Mouse (Mus musculus): ENCODE results near the gene Abca7. TPM values are rescaled to one million over a fixed set of nuclear protein-coding genes. Genes with fewer than 3 reads are reported as not detected.

Gene Abca7
- polyA plus RNA-seq, 1 experiment from 2014 or later, result 2.2 TPM

- Histone ChIP-seq H3K4me1 (peaks cover 12% of the 10 kb centered on the region), H3K27ac (no peak overlapping the region), H3K4me2 (no peak overlapping the region), H3K4me3 (no peak overlapping the region), H3K27me3 (peaks cover 12% of the 10 kb centered on the region; the same call in 1 of the 2 replicates), H3K36me3 (no peaks in the 10 kb centered on the region), H3K9me3 (no peaks in the 10 kb centered on the region), H3K9ac (no peak overlapping the region)
- no peak for ATAC-seq (ENCODE audit: insufficient number of reproducible peaks, insufficient read depth, low FRiP score, low TSS enrichment, low read depth)
- 76% methylated on average over 15 of the region's 15 CpGs for WGBS
Observed at GRCm38 (mm10) chr10:80024229-80025043, 28.1 kb downstream of the Abca7 start.

DNA sequence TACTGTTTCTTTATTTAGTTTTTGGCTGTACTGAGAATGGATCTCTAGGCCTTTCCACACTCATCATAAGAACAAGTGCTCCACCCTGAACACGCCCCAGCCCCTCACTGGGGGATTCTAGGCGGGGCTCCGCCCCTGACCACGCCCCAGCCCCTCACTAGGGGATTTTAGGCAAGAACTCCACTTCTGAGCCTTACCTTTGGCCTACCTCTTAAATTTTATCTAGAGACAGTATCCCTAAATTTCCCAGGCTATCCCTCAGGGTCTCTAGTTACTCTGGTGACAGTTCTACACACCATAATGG, 28.7 kb downstream of the Abca7 start:
- H3K4me1 ChIP-seq, result peaks cover 6% of the 10 kb centered on the region
- H3K4me3 ChIP-seq, result no peak overlapping the region
- 56% methylated on average over 4 of the region's 4 CpGs for WGBS
- H3K4me2 ChIP-seq, result no peak overlapping the region
- H3K27me3 ChIP-seq, result peaks cover 6% of the 10 kb centered on the region; the same call in 1 of the 2 replicates
- no peak for ATAC-seq (ENCODE audit: insufficient number of reproducible peaks, insufficient read depth, low FRiP score, low TSS enrichment, low read depth)
- H3K9ac ChIP-seq, result 0 out of 2 replicates have a peak overlapping the region, but pooled peaks have one; percentile 32
- no peaks in the 10 kb centered on the region for H3K36me3 ChIP-seq
- no peaks in the 10 kb centered on the region for H3K9me3 ChIP-seq
- no peak overlapping the region for H3K27ac ChIP-seq

DNA sequence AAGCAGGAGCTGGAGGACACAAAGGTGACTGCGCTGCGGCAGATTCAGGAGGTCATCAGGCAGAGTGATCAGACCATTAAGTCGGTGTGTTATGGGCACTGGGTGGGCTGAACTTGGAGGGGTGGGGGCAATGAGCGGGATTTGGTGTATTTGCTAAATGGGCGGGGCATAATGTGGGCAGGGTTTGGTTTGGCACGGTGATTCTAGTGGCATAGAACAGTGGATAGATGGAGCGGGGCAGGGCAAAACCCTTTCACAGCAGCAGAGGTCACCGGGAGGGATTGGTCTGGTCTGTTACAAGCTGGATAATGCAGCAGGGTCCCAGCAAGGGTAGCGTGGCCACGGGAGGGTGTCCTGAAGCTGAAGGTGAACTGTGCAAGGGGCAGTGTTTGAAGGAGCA, 29.2 kb downstream of the Abca7 start:
- no peaks in the 10 kb centered on the region for H3K36me3 ChIP-seq
- H3K27ac ChIP-seq, result no peak overlapping the region
- WGBS, result 78% methylated on average over 10 of the region's 10 CpGs
- no peak overlapping the region for H3K4me2 ChIP-seq
- no peak overlapping the region for H3K9ac ChIP-seq
- no peak overlapping the region for H3K4me3 ChIP-seq
- peaks cover 1% of the 10 kb centered on the region; the same call in 1 of the 2 replicates for H3K4me1 ChIP-seq
- ATAC-seq (ENCODE audit: insufficient number of reproducible peaks, insufficient read depth, low FRiP score, low TSS enrichment, low read depth), result no peak
- peaks cover 1% of the 10 kb centered on the region; the same call in 1 of the 2 replicates for H3K27me3 ChIP-seq
- H3K9me3 ChIP-seq, result no peaks in the 10 kb centered on the region

- Histone ChIP-seq H3K9me3 (no peaks in the 10 kb centered on the region), H3K9ac (no peak overlapping the region), H3K4me2 (no peak overlapping the region), H3K4me3 (no peak overlapping the region), H3K27ac (no peak overlapping the region), H3K4me1 (no peaks in the 10 kb centered on the region), H3K27me3 (no peaks in the 10 kb centered on the region), H3K36me3 (no peaks in the 10 kb centered on the region)
- ATAC-seq (ENCODE audit: insufficient number of reproducible peaks, insufficient read depth, low FRiP score, low TSS enrichment, low read depth), result no peak
- 63% methylated on average over 12 of the region's 12 CpGs for WGBS
Observed at GRCm38 (mm10) chr10:80025889-80026288, 29.6 kb downstream of the Abca7 start.

GRCm38 (mm10) chr10:80027681-80028520, 31.6 kb downstream of the Abca7 start:
- Histone ChIP-seq H3K36me3 (no peaks in the 10 kb centered on the region), H3K27me3 (no peaks in the 10 kb centered on the region), H3K4me2 (no peak overlapping the region), H3K27ac (no peak overlapping the region), H3K4me3 (no peak overlapping the region), H3K9me3 (no peaks in the 10 kb centered on the region), H3K9ac (no peak overlapping the region), H3K4me1 (peaks cover 4% of the 10 kb centered on the region)
- no peak for ATAC-seq (ENCODE audit: insufficient number of reproducible peaks, insufficient read depth, low FRiP score, low TSS enrichment, low read depth)
- WGBS, result 70% methylated on average over 20 of the region's 20 CpGs

DNA sequence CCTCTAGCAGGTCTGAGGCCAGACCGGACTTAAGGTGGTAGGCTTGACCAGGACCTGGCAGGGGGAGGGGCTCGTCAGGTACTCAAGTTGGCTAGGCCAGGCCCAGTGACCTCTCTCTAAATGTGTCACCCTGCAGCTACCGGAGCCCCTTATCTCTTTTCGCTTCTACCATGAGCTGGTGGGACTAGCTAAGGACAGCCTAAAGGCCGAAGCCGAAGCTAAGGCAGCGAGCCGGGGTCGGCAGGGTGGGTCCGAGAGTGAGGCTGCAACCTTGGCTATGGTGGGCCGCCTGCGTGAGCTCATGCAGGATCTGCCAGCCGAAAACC, 32.2 kb downstream of the Abca7 start:
- Histone ChIP-seq H3K9ac (no peak overlapping the region), H3K4me3 (no peak overlapping the region), H3K9me3 (no peaks in the 10 kb centered on the region), H3K27ac (no peak overlapping the region), H3K36me3 (no peaks in the 10 kb centered on the region), H3K4me1 (peaks cover 10% of the 10 kb centered on the region), H3K27me3 (no peaks in the 10 kb centered on the region), H3K4me2 (no peak overlapping the region)
- ATAC-seq (ENCODE audit: insufficient number of reproducible peaks, insufficient read depth, low FRiP score, low TSS enrichment, low read depth), result no peak
- 94% methylated on average over 13 of the region's 13 CpGs for WGBS

DNA sequence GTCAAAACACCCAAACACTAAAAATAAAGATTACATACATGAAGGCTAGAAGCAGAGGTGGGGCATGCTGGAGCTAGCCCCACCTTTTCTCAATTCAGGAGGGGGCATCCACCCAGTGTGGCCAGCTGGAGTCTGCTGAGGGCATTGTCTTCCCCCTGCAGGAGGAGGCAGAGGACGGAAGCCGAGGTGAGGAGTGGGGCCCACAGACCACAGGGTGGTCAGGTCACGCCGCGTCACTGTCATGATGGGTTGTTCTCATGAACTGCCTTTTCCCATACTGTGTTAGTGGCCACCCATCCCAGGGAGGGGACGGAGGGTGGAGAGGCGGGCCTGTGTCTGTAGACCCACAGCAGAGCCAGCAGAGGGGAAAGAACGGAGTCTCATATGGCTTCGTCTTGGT, 33.9 kb downstream of the Abca7 start:
- H3K36me3 ChIP-seq, result peaks cover 9% of the 10 kb centered on the region
- H3K27me3 ChIP-seq, result no peaks in the 10 kb centered on the region
- no peaks in the 10 kb centered on the region for H3K9me3 ChIP-seq
- H3K4me1 ChIP-seq, result peaks cover 17% of the 10 kb centered on the region
- WGBS, result 85% methylated on average over 9 of the region's 9 CpGs
- no peak overlapping the region for H3K4me3 ChIP-seq
- no peak overlapping the region for H3K27ac ChIP-seq
- no peak for ATAC-seq (ENCODE audit: insufficient number of reproducible peaks, insufficient read depth, low FRiP score, low TSS enrichment, low read depth)
- H3K4me2 ChIP-seq, result no peak overlapping the region
- H3K9ac ChIP-seq, result no peak overlapping the region

DNA sequence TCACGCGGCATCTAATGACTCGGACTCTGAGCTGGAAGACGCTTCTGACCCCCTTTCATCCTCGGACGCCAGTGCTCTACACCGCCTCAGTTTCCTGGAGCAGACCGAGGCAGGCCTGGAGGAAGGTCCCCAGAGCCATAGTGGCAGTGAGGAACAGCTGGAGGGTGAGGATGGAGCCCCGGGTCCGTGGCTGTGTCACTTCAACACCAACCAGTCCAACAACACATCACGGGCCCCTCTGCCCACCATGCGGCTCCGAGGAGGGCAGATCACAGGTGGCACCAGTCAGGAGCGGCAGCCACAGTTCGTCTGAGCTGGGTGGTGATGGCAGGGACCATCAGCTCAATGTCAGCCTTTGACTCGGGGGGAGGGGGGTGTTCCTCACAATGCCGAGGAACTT, 34.4 kb downstream of the Abca7 start:
- ATAC-seq (ENCODE audit: insufficient number of reproducible peaks, insufficient read depth, low FRiP score, low TSS enrichment, low read depth), result no peak
- Histone ChIP-seq H3K9ac (0 out of 2 replicates have a peak overlapping the region, but pooled peaks have one; percentile 12), H3K4me1 (peaks cover 17% of the 10 kb centered on the region), H3K4me3 (no peak overlapping the region), H3K36me3 (peaks cover 14% of the 10 kb centered on the region), H3K4me2 (no peak overlapping the region), H3K9me3 (no peaks in the 10 kb centered on the region), H3K27ac (no peak overlapping the region), H3K27me3 (no peaks in the 10 kb centered on the region)
- WGBS, result 86% methylated on average over 17 of the region's 17 CpGs

- H3K9me3 ChIP-seq, result no peaks in the 10 kb centered on the region
- peak overlapping the region; percentile 46; the same call in 1 of the 2 replicates for H3K9ac ChIP-seq
- peak overlapping the region; percentile 44; the same call in 1 of the 2 replicates for H3K27ac ChIP-seq
- H3K36me3 ChIP-seq, result peaks cover 36% of the 10 kb centered on the region
- WGBS, result 59% methylated on average over 5 of the region's 5 CpGs
- H3K4me3 ChIP-seq, result no peak overlapping the region
- no peaks in the 10 kb centered on the region for H3K27me3 ChIP-seq
- H3K4me1 ChIP-seq, result peaks cover 19% of the 10 kb centered on the region
- ATAC-seq (ENCODE audit: insufficient number of reproducible peaks, insufficient read depth, low FRiP score, low TSS enrichment, low read depth), result no peak
- no peak overlapping the region for H3K4me2 ChIP-seq
Observed at GRCm38 (mm10) chr10:80032799-80033480, 36.6 kb downstream of the Abca7 start.

GRCm38 (mm10) chr10:80033511-80034391, 37.5 kb downstream of the Abca7 start:
- H3K27ac ChIP-seq, result peak overlapping the region; percentile 68
- no peak for ATAC-seq (ENCODE audit: insufficient number of reproducible peaks, insufficient read depth, low FRiP score, low TSS enrichment, low read depth)

DNA sequence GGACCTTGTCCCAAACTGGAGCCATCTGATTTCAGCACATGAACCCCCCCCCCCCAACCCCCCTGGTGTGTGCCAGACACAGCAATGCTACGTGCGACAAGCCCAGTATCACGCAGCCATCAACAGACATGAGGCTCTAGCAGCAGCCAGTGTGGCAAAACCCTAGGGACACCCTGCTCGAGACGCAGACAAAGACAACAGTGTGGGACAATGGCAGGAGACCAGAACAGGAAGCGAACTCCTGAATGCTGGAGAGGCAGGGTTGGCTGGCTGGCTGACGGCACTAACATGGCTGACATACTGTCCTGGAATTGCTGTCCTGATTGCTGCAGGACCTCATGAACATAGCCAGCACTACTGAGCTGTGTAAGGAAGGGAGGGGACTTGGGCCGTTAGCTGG, 38.9 kb downstream of the Abca7 start:
- H3K27ac ChIP-seq, result peak overlapping the region; percentile 12; the same call in 1 of the 2 replicates
- peaks cover 42% of the 10 kb centered on the region for H3K36me3 ChIP-seq
- peaks cover 32% of the 10 kb centered on the region for H3K4me1 ChIP-seq

More at GRCm38 (mm10) chr10:80033511-80034391, 37.5 kb downstream of the Abca7 start:
- Histone ChIP-seq H3K27me3 (no peaks in the 10 kb centered on the region), H3K4me2 (no peak overlapping the region), H3K4me3 (no peak overlapping the region), H3K9ac (0 out of 2 replicates have a peak overlapping the region, but pooled peaks have one; percentile 21), H3K9me3 (no peaks in the 10 kb centered on the region), H3K4me1 (peaks cover 28% of the 10 kb centered on the region), H3K36me3 (peaks cover 42% of the 10 kb centered on the region)
- WGBS, result 42% methylated on average over 9 of the region's 9 CpGs

More for the DNA sequence above, 38.9 kb downstream of the Abca7 start:
- H3K9ac ChIP-seq, result no peak overlapping the region; the same call in 1 of the 2 replicates
- 78% methylated on average over 8 of the region's 8 CpGs for WGBS
- H3K27me3 ChIP-seq, result no peaks in the 10 kb centered on the region
- no peak overlapping the region for H3K4me3 ChIP-seq
- no peak for ATAC-seq (ENCODE audit: insufficient number of reproducible peaks, insufficient read depth, low FRiP score, low TSS enrichment, low read depth)
- no peaks in the 10 kb centered on the region for H3K9me3 ChIP-seq
- H3K4me2 ChIP-seq, result no peak overlapping the region
